Mouse (Mus musculus) small intestine, adult 2 months (tissue): ENCODE results near the gene Atp6v0b. TPM values are rescaled to one million over a fixed set of nuclear protein-coding genes. Genes with fewer than 3 reads are reported as not detected.

Source experiments
- H3K27ac ChIP-seq: fragments of 200-500 bp; 2 replicates; pipeline ENCODE4 v1.5.1; 2012; ENCODE audit warnings: low read depth, low read length, control low read depth, inconsistent platforms; ENCODE audit not compliant: insufficient read depth
- H3K27me3 ChIP-seq: fragments of 200-500 bp; 2 replicates; pipeline ENCODE4 v1.6.1; 2012; ENCODE audit warnings: mild to moderate bottlenecking, moderate library complexity, low read length, inconsistent platforms; ENCODE audit not compliant: control insufficient read depth, insufficient read depth
- H3K36me3 ChIP-seq: fragments of 200-500 bp; 2 replicates; pipeline ENCODE4 v1.6.1; 2012; ENCODE audit warnings: mild to moderate bottlenecking, low read length, control low read depth, inconsistent platforms; ENCODE audit not compliant: control insufficient read depth, insufficient read depth
- H3K4me1 ChIP-seq: fragments of 200-500 bp; 2 replicates; pipeline ENCODE4 v1.6.1; 2012; ENCODE audit warnings: low read length, inconsistent platforms, mixed read lengths; ENCODE audit not compliant: control insufficient read depth, insufficient read depth, insufficient read length
- H3K4me3 ChIP-seq: fragments of 200-500 bp; 2 replicates; pipeline ENCODE4 v1.5.1; 2012; ENCODE audit warnings: low read depth, mild to moderate bottlenecking, control low read depth, inconsistent platforms, low read length, moderate library complexity
- CTCF ChIP-seq: fragments of 200-500 bp; IDR thresholded peaks from 2 replicates; pipeline ENCODE4 v1.5.1; 2012; ENCODE audit warnings: low read depth, mild to moderate bottlenecking, control low read depth, inconsistent platforms, low read length, moderate library complexity, mixed read lengths; ENCODE audit not compliant: insufficient replicate concordance, insufficient read length; ENCODE audit errors: extremely low read depth
- POLR2A ChIP-seq: fragments of 200-500 bp; IDR thresholded peaks from 2 replicates; pipeline ENCODE4 v1.6.1; 2012; ENCODE audit warnings: low read depth, mild to moderate bottlenecking, control low read depth, inconsistent platforms, low read length, moderate library complexity
- WGBS: fragments of 180-500 bp; shearing (Covaris S2); methylation state at CpG from one replicate; pipeline ENCODE4 v1.1.7; 2018; 5-methylcytosine and 5-hydroxymethylcytosine counted together
- polyA plus RNA-seq: library from polyadenylated mRNA; depleted of rRNA; stranded (reverse); fragments of >200 nt; gene quantifications from 2 replicates; pipeline ENCODE4 v1.2.3, GENCODE M21; 2012; rRNA removed

Atp6v0b gene
- 244 and 435 TPM in 2 replicates for polyA plus RNA-seq

DNA sequence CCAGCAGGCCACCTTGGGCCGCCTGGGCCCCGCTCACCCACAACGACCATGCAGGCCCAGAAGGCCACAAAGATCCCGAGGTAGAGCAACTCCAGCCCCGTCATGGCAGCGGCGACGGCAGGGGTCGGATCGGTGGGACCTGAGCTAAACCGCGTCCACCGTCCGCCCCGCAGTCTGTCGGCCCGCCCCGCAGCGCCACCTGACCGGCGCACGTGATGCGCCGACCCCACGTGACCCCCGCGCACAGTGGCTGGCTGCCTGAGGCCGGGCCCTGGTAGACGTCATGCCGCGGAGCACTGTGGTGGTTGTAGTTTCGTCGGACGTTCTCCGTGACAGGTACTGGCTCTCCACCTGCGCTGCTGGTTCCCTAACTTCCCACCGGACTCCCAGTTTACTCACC, at the start of gene Atp6v0b:
Gene Atp6v0b (minus strand): TSS at position 201 of the 400 bp plus-strand sequence.
- peaks cover 8% of the 10 kb centered on the region for H3K4me1 ChIP-seq
- peaks cover 8% of the 10 kb centered on the region for H3K27me3 ChIP-seq
- TF ChIP-seq POLR2A: peak; percentile 55; the same call in 1 of the 2 replicates
- no peak for TF ChIP-seq CTCF
- H3K4me3 ChIP-seq: peak within 1 kb of the TSS; percentile 94
- H3K36me3 ChIP-seq: peaks cover 17% of the 10 kb centered on the region
- under 1% methylated on average over 37 of the region's 37 CpGs for WGBS
- H3K27ac ChIP-seq: peak within 1 kb of the TSS; percentile 63

- H3K27me3 ChIP-seq: peaks cover 4% of the 10 kb centered on the region; the same call in 1 of the 2 replicates
- no peaks in the 10 kb centered on the region for H3K36me3 ChIP-seq
- no peak overlapping the region for H3K4me3 ChIP-seq
- WGBS: 88% methylated on average over 4 of the region's 4 CpGs
- no peak for TF ChIP-seq CTCF
- TF ChIP-seq POLR2A: no peak
- no peak overlapping the region for H3K27ac ChIP-seq
- H3K4me1 ChIP-seq: peaks cover 6% of the 10 kb centered on the region
Observed at GRCm38 (mm10) chr4:117934081-117934480, 46.9 kb upstream of the Atp6v0b start.

DNA sequence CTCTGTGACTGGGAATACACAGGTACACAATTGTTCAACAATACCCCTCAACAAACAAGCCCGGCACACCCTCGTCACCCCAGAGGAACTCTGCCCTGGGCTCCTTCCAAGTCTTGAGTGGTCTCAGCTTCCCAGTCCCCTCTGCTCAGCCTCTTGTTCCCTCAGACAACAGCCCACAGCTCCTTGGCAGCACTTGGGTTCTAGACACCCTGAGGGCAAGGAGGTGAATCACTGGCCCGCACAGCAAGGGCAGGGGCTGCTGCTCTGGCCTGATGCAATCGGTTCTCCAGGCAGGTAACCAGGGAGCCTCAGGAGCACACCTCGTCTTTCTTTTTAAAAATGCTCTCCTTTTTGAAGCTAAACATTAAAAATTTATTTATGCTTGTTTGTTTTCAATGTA, 46.1 kb upstream of the Atp6v0b start:
- H3K27ac ChIP-seq: no peak overlapping the region
- H3K27me3 ChIP-seq: peaks cover 7% of the 10 kb centered on the region; the same call in 1 of the 2 replicates
- H3K4me3 ChIP-seq: no peak overlapping the region
- 84% methylated on average over 5 of the region's 5 CpGs for WGBS
- H3K4me1 ChIP-seq: peaks cover 9% of the 10 kb centered on the region
- no peaks in the 10 kb centered on the region for H3K36me3 ChIP-seq
- TF ChIP-seq CTCF (no peak), POLR2A (no peak)

- Histone ChIP-seq H3K36me3 (no peaks in the 10 kb centered on the region), H3K4me1 (peaks cover 14% of the 10 kb centered on the region), H3K27me3 (peaks cover 22% of the 10 kb centered on the region), H3K4me3 (peak within 1 kb of the TSS; percentile 57), H3K27ac (0 out of 2 replicates have a peak within 1 kb of the TSS, but pooled peaks have one; percentile 7)
- no peak for TF ChIP-seq CTCF
- TF ChIP-seq POLR2A: no peak
- WGBS: 1% methylated on average over 33 of the region's 33 CpGs
Observed at GRCm38 (mm10) chr4:117929391-117929881, 42.3 kb upstream of the Atp6v0b start, which contains the start of gene Artn. Artn (minus strand) TSS chr4:117929763.

- peak overlapping the region; percentile 57 for H3K4me3 ChIP-seq
- H3K27me3 ChIP-seq: peaks cover 22% of the 10 kb centered on the region
- no peaks in the 10 kb centered on the region for H3K36me3 ChIP-seq
- 0 out of 2 replicates have a peak overlapping the region, but pooled peaks have one; percentile 7 for H3K27ac ChIP-seq
- H3K4me1 ChIP-seq: peaks cover 14% of the 10 kb centered on the region
- WGBS: 3% methylated on average over 13 of the region's 13 CpGs
- TF ChIP-seq CTCF: peak; percentile 47; the same call in 1 of the 2 replicates
- 0 out of 2 replicates have a peak, but pooled peaks have one; percentile 8 for TF ChIP-seq POLR2A
Observed at GRCm38 (mm10) chr4:117928699-117929241, 41.6 kb upstream of the Atp6v0b start.

DNA sequence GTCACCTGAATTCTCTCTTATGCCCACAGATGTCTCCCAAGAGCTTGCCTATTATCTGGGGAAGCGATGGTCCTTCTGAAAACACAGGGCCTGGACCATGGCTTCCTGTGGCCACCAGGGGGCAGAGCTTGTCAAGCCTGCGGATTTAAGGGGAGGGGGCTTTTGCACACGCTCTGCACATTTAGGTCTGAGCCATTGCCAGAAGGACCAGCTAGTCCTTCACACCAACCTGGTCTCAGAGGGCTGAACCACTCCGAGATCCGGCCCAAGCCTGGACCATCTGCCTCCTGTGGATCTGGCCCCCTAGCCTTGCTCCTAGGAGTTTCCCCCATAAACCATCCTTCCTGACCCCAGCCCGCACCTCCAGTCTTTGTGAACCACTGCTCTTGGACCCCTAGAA, 41.1 kb upstream of the Atp6v0b start:
- no peak overlapping the region for H3K4me3 ChIP-seq
- H3K27me3 ChIP-seq: peaks cover 22% of the 10 kb centered on the region
- 33% methylated on average over 6 of the region's 6 CpGs for WGBS
- no peak for TF ChIP-seq POLR2A
- peak; percentile 81; the same call in 1 of the 2 replicates for TF ChIP-seq CTCF
- H3K4me1 ChIP-seq: peaks cover 14% of the 10 kb centered on the region
- H3K36me3 ChIP-seq: no peaks in the 10 kb centered on the region
- no peak overlapping the region for H3K27ac ChIP-seq
